Mouse (Mus musculus) spleen, adult 18-20 months (tissue): ENCODE measurements around the gene C1ql2.
A peak's percentile ranks its signal among the peaks of the same experiment; 100 is the strongest.

ENCODE experiments used
- DNase-seq, 2 experiments: peaks; one replicate each; pipeline ENCODE4 v3.0.0; 2022; ENCODE audit warnings: mixed read lengths in 2 of 2

C1ql2 gene

DNA sequence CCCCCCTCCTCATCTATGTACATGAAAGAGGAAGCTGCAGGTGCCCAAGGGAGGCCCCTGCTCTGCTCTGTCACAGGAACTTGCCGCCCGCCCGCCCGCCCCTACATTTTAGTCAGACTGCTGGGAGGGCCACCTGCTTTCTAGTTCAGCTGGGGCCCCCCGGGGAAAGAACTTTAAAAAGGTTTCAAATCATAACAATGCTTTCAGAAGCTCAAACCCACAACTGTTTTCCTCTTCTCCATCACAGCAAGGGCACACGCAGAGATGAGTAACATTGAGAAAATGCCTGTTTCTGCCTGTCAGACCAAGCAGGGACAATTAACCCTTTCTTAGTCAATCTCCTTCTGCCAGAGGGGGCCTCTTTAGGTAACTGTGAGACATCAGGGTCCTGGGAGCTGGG lies 49.4 kb downstream of the C1ql2 start:
- DNase-seq = peak; percentile 4 to 13

DNA sequence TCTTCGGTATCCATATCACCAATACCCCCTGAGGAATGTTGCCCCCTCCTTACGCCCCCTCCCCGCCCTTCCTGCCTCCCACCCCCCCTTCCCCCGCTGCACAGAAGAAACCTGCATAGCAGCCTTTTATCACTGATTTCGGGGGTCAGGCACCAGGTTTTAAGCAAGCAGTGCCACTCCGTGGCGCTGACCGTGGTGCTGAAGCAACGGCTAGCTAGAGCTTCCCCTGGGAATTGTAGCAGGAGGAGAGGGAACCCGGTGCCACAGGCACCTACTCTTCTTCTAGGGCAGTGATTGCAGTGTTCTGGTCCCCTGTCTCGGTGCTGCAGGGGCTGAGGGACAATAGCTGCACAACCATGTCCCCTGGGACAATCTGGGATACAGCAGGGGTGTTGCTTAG lies 50.0 kb downstream of the C1ql2 start:
- DNase-seq = peak; percentile 17 to 32
